Mouse (Mus musculus): ENCODE measurements at regions not wholly inside any gene's neighbourhood (a gene's known extent, or its start where the extent isn't known, plus 50 kb on each side); places are given as distances from the start of the nearest gene placed in this dataset.

DNA sequence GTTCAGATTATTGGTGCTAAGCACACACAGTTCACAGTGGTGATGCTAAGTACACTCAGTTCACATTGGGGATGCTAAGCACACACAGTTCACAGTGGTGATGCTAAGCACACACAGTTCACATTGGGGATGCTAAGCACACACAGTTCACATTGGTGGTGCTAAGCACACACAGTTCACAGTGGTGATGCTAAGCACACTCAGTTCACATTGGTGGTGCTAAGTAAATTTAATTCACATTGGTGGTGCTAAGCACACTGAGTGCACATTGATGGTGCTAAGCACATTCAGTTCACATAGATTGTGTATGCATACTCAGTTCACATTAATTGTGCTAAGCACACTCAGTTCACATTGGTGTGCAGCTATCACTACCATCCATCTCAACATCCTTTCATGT, 89.8 kb downstream of the Qdpr start:
- TF ChIP-seq POLR2A (IDR thresholded peaks at IDR 0.05; ENCODE audit: borderline replicate concordance, low read depth, low read length) (no peak), CTCF (IDR thresholded peaks at IDR 0.05; ENCODE audit: low read depth, low read length) (no peak)
